Mouse (Mus musculus) adrenal gland, postnatal 4 days (tissue): ENCODE data around the gene Cd52. TPM values are rescaled to one million over a fixed set of nuclear protein-coding genes. Genes with fewer than 3 reads are reported as not detected.

Experiments used
- DNase-seq, 2 experiments: peaks; one replicate each; pipeline ENCODE4 v3.0.0; 2021 to 2022; ENCODE audit warnings: low spot score in 2 of 2, mixed read lengths in 2 of 2
- total RNA-seq, 2 experiments: library from RNA; stranded (reverse); gene quantifications; 2 replicates each; pipeline ENCODE4 v1.2.3; 2021

The Cd52 gene
- total RNA-seq, 2 experiments from 2014 or later: 10.1 to 14.4 TPM

- no peak for DNase-seq
These were observed 36.0 kb downstream of the Cd52 start for GRCm38 (mm10) chr4:134058908-134059307.

GRCm38 (mm10) chr4:134058166-134058715 lies 36.6 kb downstream of the Cd52 start:
- no peak for DNase-seq

GRCm38 (mm10) chr4:134053538-134053937 lies 41.3 kb downstream of the Cd52 start, which contains the start of gene Zfp683:
TSS of gene Zfp683 (plus strand) at chr4:134053838.
- DNase-seq: no peak

- no peak for DNase-seq
These were observed 42.3 kb downstream of the Cd52 start for GRCm38 (mm10) chr4:134052560-134052959.

- no peak for DNase-seq
These were observed 43.0 kb downstream of the Cd52 start for GRCm38 (mm10) chr4:134051912-134052311.

- DNase-seq: no peak
These were observed 47.2 kb downstream of the Cd52 start for GRCm38 (mm10) chr4:134047648-134048047.

GRCm38 (mm10) chr4:134043041-134043440 lies 51.8 kb downstream of the Cd52 start:
- no peak for DNase-seq

- no peak for DNase-seq
These were observed 53.4 kb downstream of the Cd52 start for GRCm38 (mm10) chr4:134041317-134042123.

- peak; percentile 54 to 59 for DNase-seq
These were observed 58.9 kb downstream of the Cd52 start for GRCm38 (mm10) chr4:134035953-134036352.

Other genes starting within 250 kb of the Cd52 start
- gene Rps6ka1, start 207.3 kb downstream of the Cd52 start, total RNA-seq: 10 to 100 TPM; 29.5 to 31.0 TPM
- 100 to 1,000 TPM; 497 to 511 TPM for gene Hmgn2, start 126.4 kb downstream of the Cd52 start, total RNA-seq
- 10 to 100 TPM; 42.9 to 46.3 TPM for gene Dhdds, start 94.2 kb downstream of the Cd52 start, total RNA-seq
- under 1 TPM; 0.50 to 0.73 TPM for gene Lin28a, start 76.2 kb downstream of the Cd52 start, total RNA-seq
- not detected for gene Zfp683, start 41.2 kb downstream of the Cd52 start, total RNA-seq
- under 1 TPM; 0.25 to 0.28 TPM for gene Crybg2, start 34.3 kb downstream of the Cd52 start, total RNA-seq
- 10 to 100 TPM in 1 of 2 experiments, 1 to 10 TPM in 1; 9.4 to 13.4 TPM for gene Ubxn11, start 7.5 kb upstream of the Cd52 start, total RNA-seq
- gene Sh3bgrl3, start 33.7 kb upstream of the Cd52 start, total RNA-seq: 100 to 1,000 TPM; 108 to 111 TPM
- 10 to 100 TPM; 26.1 to 26.6 TPM for gene Cep85, start 92.0 kb upstream of the Cd52 start, total RNA-seq
- gene Gm7534, start 107.9 kb upstream of the Cd52 start, total RNA-seq: not detected
- gene Catsper4, start 132.3 kb upstream of the Cd52 start, total RNA-seq: not detected
- gene Cnksr1, start 143.3 kb upstream of the Cd52 start, total RNA-seq: 1 to 10 TPM in 1 of 2 experiments, under 1 TPM in 1; 0.34 to 3.0 TPM
- not detected for gene E130218I03Rik, start 148.6 kb upstream of the Cd52 start, total RNA-seq
- gene Zfp593, start 150.5 kb upstream of the Cd52 start, total RNA-seq: 10 to 100 TPM; 11.3 to 12.5 TPM
- gene Gm30191, start 151.9 kb upstream of the Cd52 start, total RNA-seq: not detected
- 10 to 100 TPM in 1 of 2 experiments, 1 to 10 TPM in 1; 9.4 to 10.8 TPM for gene Grrp1, start 159.0 kb upstream of the Cd52 start, total RNA-seq
- gene Pdik1l, start 192.8 kb upstream of the Cd52 start, total RNA-seq: 10 to 100 TPM; 23.2 to 24.5 TPM
- gene Trim63, start 220.0 kb upstream of the Cd52 start, total RNA-seq: 1 to 10 TPM in 1 of 2 experiments, under 1 TPM in 1; 0.56 to 2.1 TPM
- 10 to 100 TPM; 33.4 to 35.2 TPM for gene Slc30a2, start 248.1 kb upstream of the Cd52 start, total RNA-seq